Mouse (Mus musculus) left cerebral cortex, adult 8-10 months (tissue): ENCODE results near the gene AI854703. TPM values are rescaled to one million over a fixed set of nuclear protein-coding genes. Genes with fewer than 3 reads are reported as not detected.

ENCODE experiments used
- DNase-seq, 2 experiments: peaks; one replicate each; pipeline ENCODE4 v3.0.0; 2022; ENCODE audit warnings: low spot score in 2 of 2
- total RNA-seq, 4 experiments: library from RNA; stranded (reverse); gene quantifications; 2 replicates each; pipeline ENCODE4 v1.2.4; 2022

The AI854703 gene
- total RNA-seq, 4 experiments from 2014 or later = 15.2 to 16.7 (median 16.1) TPM

- no peak for DNase-seq
Measured at GRCm38 (mm10) chr6:48648779-48649178, 22.2 kb downstream of the AI854703 start.

GRCm38 (mm10) chr6:48650041-48650440 is 23.5 kb downstream of the AI854703 start:
- DNase-seq = no peak

GRCm38 (mm10) chr6:48658721-48659120 is 32.2 kb downstream of the AI854703 start:
- no peak for DNase-seq

- DNase-seq = no peak
Measured at GRCm38 (mm10) chr6:48664750-48665149, 38.2 kb downstream of the AI854703 start.

- no peak for DNase-seq
Measured at GRCm38 (mm10) chr6:48665471-48665870, 38.9 kb downstream of the AI854703 start.

GRCm38 (mm10) chr6:48666159-48666586 is 39.6 kb downstream of the AI854703 start:
- DNase-seq = no peak

- DNase-seq = no peak
Measured at GRCm38 (mm10) chr6:48668022-48668421, 41.5 kb downstream of the AI854703 start.

- DNase-seq = no peak
Measured at GRCm38 (mm10) chr6:48669446-48669969, 42.9 kb downstream of the AI854703 start.

- no peak for DNase-seq
Measured at GRCm38 (mm10) chr6:48674291-48675058, 47.9 kb downstream of the AI854703 start.

GRCm38 (mm10) chr6:48675400-48675930 is 48.9 kb downstream of the AI854703 start:
- no peak for DNase-seq

- no peak for DNase-seq
Measured at GRCm38 (mm10) chr6:48675931-48676859, 49.6 kb downstream of the AI854703 start, which contains the start of gene Gimap9. Gimap9 (plus strand) TSS chr6:48676129.

GRCm38 (mm10) chr6:48676860-48677415 is 50.4 kb downstream of the AI854703 start:
- DNase-seq = no peak

GRCm38 (mm10) chr6:48677492-48678345 is 51.2 kb downstream of the AI854703 start:
- DNase-seq = no peak

- no peak for DNase-seq
Measured at GRCm38 (mm10) chr6:48678391-48678790, 51.8 kb downstream of the AI854703 start.

- DNase-seq = no peak
Measured at GRCm38 (mm10) chr6:48679701-48680100, 53.1 kb downstream of the AI854703 start.

GRCm38 (mm10) chr6:48680421-48680820 is 53.9 kb downstream of the AI854703 start:
- no peak for DNase-seq

- DNase-seq = no peak
Measured at GRCm38 (mm10) chr6:48681472-48682090, 55.0 kb downstream of the AI854703 start.

GRCm38 (mm10) chr6:48682271-48682670 is 55.7 kb downstream of the AI854703 start:
- peak in 1 of 2 experiments; percentile 12 for DNase-seq
